Mouse (Mus musculus) right cerebral cortex, postnatal 10 days (tissue): ENCODE results near the gene Tmem52b.
"Not testable (repeated sequence)": the region's sequence is repeated elsewhere in the genome, so short reads cannot be mapped to it uniquely, and the experiment has no call there.

Experiments
- DNase-seq, 2 experiments: peaks; one replicate each; pipeline ENCODE4 v3.0.0; 2021; ENCODE audit warnings: low spot score in 2 of 2

Tmem52b gene

GRCm38 (mm10) chr6:129512367-129512766, at the start of gene Tmem52b:
TSS of gene Tmem52b (plus strand) at chr6:129512555.
- DNase-seq: no peak

- DNase-seq: no peak
Measured at GRCm38 (mm10) chr6:129471386-129471785, 41.0 kb upstream of the Tmem52b start.

- DNase-seq: no peak
Measured at GRCm38 (mm10) chr6:129472627-129473026, 39.7 kb upstream of the Tmem52b start.

GRCm38 (mm10) chr6:129476404-129477126, 35.8 kb upstream of the Tmem52b start:
- no peak for DNase-seq

GRCm38 (mm10) chr6:129480089-129480958, 32.0 kb upstream of the Tmem52b start:
- DNase-seq: peak; percentile 40 to 61

GRCm38 (mm10) chr6:129494924-129495323, 17.4 kb upstream of the Tmem52b start:
- no peak for DNase-seq

- DNase-seq: no peak
Measured at GRCm38 (mm10) chr6:129497345-129498218, 14.8 kb upstream of the Tmem52b start.

- DNase-seq: not testable (repeated sequence)
Measured at GRCm38 (mm10) chr6:129499516-129499915, 12.8 kb upstream of the Tmem52b start.

- DNase-seq: no peak
Measured at GRCm38 (mm10) chr6:129503471-129503870, 8.9 kb upstream of the Tmem52b start.

- peak in 1 of 2 experiments; percentile 16 for DNase-seq
Measured at GRCm38 (mm10) chr6:129507024-129507423, 5.3 kb upstream of the Tmem52b start, which contains the start of gene Olr1. TSS of gene Olr1 (minus strand) at chr6:129507165.

- no peak for DNase-seq
Measured at GRCm38 (mm10) chr6:129510120-129510911, 2.0 kb upstream of the Tmem52b start.

GRCm38 (mm10) chr6:129512868-129513267, 513 bp downstream of the Tmem52b start:
- DNase-seq: no peak

GRCm38 (mm10) chr6:129513409-129513808, 1.1 kb downstream of the Tmem52b start:
- no peak for DNase-seq

- DNase-seq: no peak
Measured at GRCm38 (mm10) chr6:129514376-129514775, 2.0 kb downstream of the Tmem52b start.

- DNase-seq: no peak
Measured at GRCm38 (mm10) chr6:129515068-129515467, 2.7 kb downstream of the Tmem52b start.

- DNase-seq: no peak
Measured at GRCm38 (mm10) chr6:129516388-129516787, 4.0 kb downstream of the Tmem52b start.

- DNase-seq: peak in 1 of 2 experiments; percentile 39
Measured at GRCm38 (mm10) chr6:129517752-129518408, 5.5 kb downstream of the Tmem52b start.

- no peak for DNase-seq
Measured at GRCm38 (mm10) chr6:129526069-129526468, 13.7 kb downstream of the Tmem52b start.

- DNase-seq: no peak
Measured at GRCm38 (mm10) chr6:129527416-129527815, 15.1 kb downstream of the Tmem52b start.

GRCm38 (mm10) chr6:129529605-129530004, 17.2 kb downstream of the Tmem52b start:
- no peak for DNase-seq
